Comparison of ENCODE assay signal across 11 mouse cellular contexts in genomic region chr17:28209457-28210110, GRCm38 (mm10). TPM values are rescaled to one million over a fixed set of nuclear protein-coding genes. Genes with fewer than 3 reads are reported as not detected.
A peak's percentile ranks its signal among the peaks of the same experiment; 100 is the strongest.
DNase-seq lines count a peak whose midpoint lies in the region; ATAC-seq and TF ChIP-seq lines count a peak whose summit lies in the region.
"Had no signal": no experiment of that assay in that cellular context is flagged by ENCODE, and none has a peak within 500 bp of the region (broad histone marks: within the 10 kb centered on the region; RNA-seq: fewer than 3 reads in every experiment).

No protein-coding gene starts in this region.

- H3K9me3 ChIP-seq in heart, postnatal 0 days (replicated peaks; ENCODE audit: control insufficient read depth, low read length): no peaks in the 10 kb centered on the region
- no peaks in the 10 kb centered on the region for H3K9me3 ChIP-seq in liver, embryonic 14.5 days (ENCODE audit: control insufficient read depth, low read length)
- H3K9me3 ChIP-seq in hindbrain, embryonic 14.5 days (ENCODE audit: control insufficient read depth, low read length): no peaks in the 10 kb centered on the region
- no peaks in the 10 kb centered on the region for H3K9me3 ChIP-seq in forebrain, postnatal 0 days (ENCODE audit: low read length)

- peak overlapping the region; percentile 64; the same call in 1 of the 2 replicates for H3K4me2 ChIP-seq in heart, postnatal 0 days (ENCODE audit: low read depth, low read length)
- peak overlapping the region; percentile 72 for H3K4me2 ChIP-seq in liver, embryonic 14.5 days (ENCODE audit: low read depth)
- no peak overlapping the region for H3K4me2 ChIP-seq in hindbrain, embryonic 14.5 days (replicated peaks)
- H3K4me2 ChIP-seq in forebrain, postnatal 0 days (ENCODE audit: low read depth): no peak overlapping the region

- no peaks in the 10 kb centered on the region for H3K27me3 ChIP-seq in heart, postnatal 0 days (ENCODE audit: control insufficient read depth, insufficient read depth, low read length)
- H3K27me3 ChIP-seq in liver, embryonic 14.5 days (ENCODE audit: control insufficient read depth, insufficient read depth, low read length): no peaks in the 10 kb centered on the region
- H3K27me3 ChIP-seq in small intestine, adult 2 months (ENCODE audit: control insufficient read depth, insufficient read depth, low read length): no peaks in the 10 kb centered on the region
- H3K27me3 ChIP-seq in hindbrain, embryonic 14.5 days (ENCODE audit: control insufficient read depth, insufficient read depth, low read length): no peaks in the 10 kb centered on the region
- H3K27me3 ChIP-seq in forebrain, postnatal 0 days (ENCODE audit: insufficient read depth, low read length): no peaks in the 10 kb centered on the region

- no peak overlapping the region for H3K9ac ChIP-seq in heart, postnatal 0 days (replicated peaks; ENCODE audit: low read depth, low read length)
- H3K9ac ChIP-seq in liver, embryonic 14.5 days (replicated peaks): no peak overlapping the region
- no peak overlapping the region for H3K9ac ChIP-seq in hindbrain, embryonic 14.5 days
- no peak overlapping the region for H3K9ac ChIP-seq in forebrain, postnatal 0 days

- no peak for ATAC-seq in heart, postnatal 0 days (ENCODE audit: insufficient read depth, low read depth)
- no peak for ATAC-seq in liver, embryonic 14.5 days (ENCODE audit: insufficient read depth)
- ATAC-seq in hindbrain, embryonic 14.5 days (ENCODE audit: low FRiP score): no peak
- ATAC-seq in forebrain, postnatal 0 days: no peak
- ATAC-seq: intestine, postnatal 0 days had no signal

- H3K36me3 ChIP-seq in heart, postnatal 0 days (replicated peaks; ENCODE audit: control insufficient read depth, insufficient read depth, low read length): no peaks in the 10 kb centered on the region
- no peaks in the 10 kb centered on the region for H3K36me3 ChIP-seq in liver, embryonic 14.5 days (replicated peaks; ENCODE audit: control insufficient read depth, insufficient read depth, low read depth)
- no peaks in the 10 kb centered on the region for H3K36me3 ChIP-seq in small intestine, adult 2 months (ENCODE audit: control insufficient read depth, insufficient read depth, low read length)
- no peaks in the 10 kb centered on the region; the same call in 1 of the 2 replicates for H3K36me3 ChIP-seq in hindbrain, embryonic 14.5 days (replicated peaks; ENCODE audit: control insufficient read depth, insufficient read depth)
- peaks cover 5% of the 10 kb centered on the region; the same call in 1 of the 2 replicates for H3K36me3 ChIP-seq in forebrain, postnatal 0 days (ENCODE audit: insufficient read depth)

- WGBS in heart, postnatal 0 days: 65% methylated on average over 4 of the region's 4 CpGs
- WGBS in liver, embryonic 14.5 days (ENCODE audit: insufficient replicate concordance): 17% methylated on average over 4 of the region's 4 CpGs
- WGBS in small intestine, adult 2 months: 56% methylated on average over 4 of the region's 4 CpGs
- WGBS in hindbrain, embryonic 14.5 days: 72% methylated on average over 4 of the region's 4 CpGs
- WGBS in forebrain, postnatal 0 days: 73% methylated on average over 4 of the region's 4 CpGs

- peaks cover 8% of the 10 kb centered on the region; the same call in 1 of the 2 replicates for H3K4me1 ChIP-seq in heart, postnatal 0 days (ENCODE audit: control insufficient read depth, insufficient read depth)
- H3K4me1 ChIP-seq in liver, embryonic 14.5 days (replicated peaks; ENCODE audit: control insufficient read depth in 2 of 2, insufficient read depth in 2 of 2, low read length in 1 of 2): peaks cover 0 to 17% of the 10 kb centered on the region in 2 experiments; a peak in 3 of 4 replicates
- peaks cover 3% of the 10 kb centered on the region; the same call in 1 of the 2 replicates for H3K4me1 ChIP-seq in small intestine, adult 2 months (ENCODE audit: control insufficient read depth, insufficient read depth, insufficient read length, low read length)
- peaks cover 5% of the 10 kb centered on the region; the same call in 1 of the 2 replicates for H3K4me1 ChIP-seq in hindbrain, embryonic 14.5 days (replicated peaks; ENCODE audit: control insufficient read depth, insufficient read depth, low read length)
- H3K4me1 ChIP-seq in forebrain, postnatal 0 days (ENCODE audit: insufficient read depth): no peaks in the 10 kb centered on the region

- no peak for TF ChIP-seq CTCF in heart, postnatal 0 days (IDR thresholded peaks at IDR 0.05; ENCODE audit: low read depth)
- TF ChIP-seq CTCF in liver, embryonic 14.5 days (IDR thresholded peaks at IDR 0.05; ENCODE audit: low read depth): no peak
- TF ChIP-seq CTCF in small intestine, adult 2 months (IDR thresholded peaks at IDR 0.05; ENCODE audit: extremely low read depth, insufficient read length, insufficient replicate concordance, low read depth, low read length): no peak
- no peak for TF ChIP-seq CTCF in forebrain, postnatal 0 days (IDR thresholded peaks at IDR 0.05; ENCODE audit: low read depth)

- TF ChIP-seq EP300 in heart, postnatal 0 days (IDR thresholded peaks at IDR 0.05; ENCODE audit: low read depth): no peak
- no peak for TF ChIP-seq EP300 in liver, embryonic 14.5 days (IDR thresholded peaks at IDR 0.05; ENCODE audit: low read depth)

- no peak for DNase-seq in heart, postnatal 0 days (ENCODE audit: low spot score)
- DNase-seq in heart, postnatal 36 days: no peak
- DNase-seq in MEL-GATA-1-ER (ENCODE audit: extremely low read depth, low read depth): peak; percentile 75
- DNase-seq in liver, embryonic 14.5 days (ENCODE audit: low read depth in 3 of 3, low spot score in 3 of 3): no peak
- no peak for DNase-seq in hindbrain, embryonic 14.5 days (ENCODE audit: low spot score)
- DNase-seq in forebrain, postnatal 0 days: no peak
- no peak for DNase-seq in layer of hippocampus, adult 8-10 months (ENCODE audit: low spot score in 2 of 2)
- DNase-seq: cerebellum, adult 11-12 months; heart, postnatal 4 days had no signal

- H3K4me3 ChIP-seq in heart, postnatal 0 days (ENCODE audit: low read depth, low read length): peak overlapping the region; percentile 37; the same call in 1 of the 2 replicates
- peak overlapping the region in 1 of 2 experiments; percentile 8; a peak in 2 of 4 replicates for H3K4me3 ChIP-seq in liver, embryonic 14.5 days (ENCODE audit: insufficient read depth in 1 of 2, low read depth in 2 of 2, low read length in 2 of 2)
- peak overlapping the region; percentile 38 for H3K4me3 ChIP-seq in small intestine, adult 2 months (ENCODE audit: low read depth, low read length)
- H3K4me3 ChIP-seq in hindbrain, embryonic 14.5 days (replicated peaks; ENCODE audit: low read length): no peak overlapping the region
- no peak overlapping the region for H3K4me3 ChIP-seq in forebrain, postnatal 0 days (ENCODE audit: low read depth, low read length)

- no peak overlapping the region for H3K27ac ChIP-seq in heart, postnatal 0 days (ENCODE audit: low read depth)
- H3K27ac ChIP-seq in liver, embryonic 14.5 days: no peak overlapping the region
- peak overlapping the region; percentile 54 for H3K27ac ChIP-seq in small intestine, adult 2 months (ENCODE audit: insufficient read depth, low read depth, low read length)
- no peak overlapping the region for H3K27ac ChIP-seq in hindbrain, embryonic 14.5 days
- H3K27ac ChIP-seq in forebrain, postnatal 0 days (ENCODE audit: low read depth, low read length): no peak overlapping the region

- TF ChIP-seq POLR2A in small intestine, adult 2 months (IDR thresholded peaks at IDR 0.05; ENCODE audit: low read depth, low read length): no peak

- intact Hi-C loops in heart, postnatal 36 days (cut with DNase I): no loop called here

RNA-seq across cellular contexts. Expression of gene Def6, which starts 2.0 kb away (rescaled TPM):
- total RNA-seq in heart, postnatal 0 days (2014; rRNA removed; ENCODE audit: low replicate concordance): 3.5 and 5.8 TPM in 2 replicates
- polyA plus RNA-seq in heart, postnatal 0 days (2015; fragmentation: Nextera tagmentation; extraction: Ambion mirVana): 2.5 and 2.8 TPM in 2 replicates
- total RNA-seq in heart, postnatal 36 days (2021): 1 to 10 TPM; 3.1 to 3.2 TPM
- polyA plus RNA-seq in liver, embryonic 14.5 days (2012; rRNA removed): 6.6 and 10.4 TPM in 2 replicates
- polyA plus RNA-seq in liver, embryonic 14.5 days (2014; fragmentation: Nextera tagmentation; extraction: Ambion mirVana): 5.5 and 5.7 TPM in 2 replicates
- polyA plus RNA-seq in small intestine, adult 2 months (2012; rRNA removed): 4.0 and 7.0 TPM in 2 replicates
- polyA plus RNA-seq in hindbrain, embryonic 14.5 days (2014; fragmentation: Nextera tagmentation; extraction: Ambion mirVana): 4.3 and 6.5 TPM in 2 replicates
- 5.2 and 6.8 TPM in 2 replicates for total RNA-seq in forebrain, postnatal 0 days (2014; rRNA removed)
- 6.8 and 8.5 TPM in 2 replicates for polyA plus RNA-seq in forebrain, postnatal 0 days (2015; fragmentation: Nextera tagmentation; extraction: Ambion mirVana)
- 1 to 10 TPM; 2.9 to 6.5 (median 3.5) TPM for total RNA-seq in layer of hippocampus, adult 8-10 months (2022)

RNA-seq across cellular contexts. Expression of gene Ppard, which starts 22.9 kb away (rescaled TPM):
- total RNA-seq in heart, postnatal 0 days (2014; rRNA removed; ENCODE audit: low replicate concordance): 6.6 and 23.1 TPM in 2 replicates
- 0.99 and 1.4 TPM in 2 replicates for polyA plus RNA-seq in heart, postnatal 0 days (2015; fragmentation: Nextera tagmentation; extraction: Ambion mirVana)
- 10 to 100 TPM; 33.3 to 40.1 TPM for total RNA-seq in heart, postnatal 36 days (2021)
- polyA plus RNA-seq in liver, embryonic 14.5 days (2012; rRNA removed): 5.6 and 6.5 TPM in 2 replicates
- 0.76 and 0.92 TPM in 2 replicates for polyA plus RNA-seq in liver, embryonic 14.5 days (2014; fragmentation: Nextera tagmentation; extraction: Ambion mirVana)
- 118 and 203 TPM in 2 replicates for polyA plus RNA-seq in small intestine, adult 2 months (2012; rRNA removed)
- polyA plus RNA-seq in hindbrain, embryonic 14.5 days (2014; fragmentation: Nextera tagmentation; extraction: Ambion mirVana): 1.6 and 1.8 TPM in 2 replicates
- 5.4 and 7.9 TPM in 2 replicates for total RNA-seq in forebrain, postnatal 0 days (2014; rRNA removed)
- polyA plus RNA-seq in forebrain, postnatal 0 days (2015; fragmentation: Nextera tagmentation; extraction: Ambion mirVana): 0.92 and 1.3 TPM in 2 replicates
- total RNA-seq in layer of hippocampus, adult 8-10 months (2022): 10 to 100 TPM; 24.5 to 27.5 (median 26.7) TPM

RNA-seq across cellular contexts. Expression of gene Zfp523, which starts 32.7 kb away (rescaled TPM):
- 24.1 and 33.0 TPM in 2 replicates for total RNA-seq in heart, postnatal 0 days (2014; rRNA removed; ENCODE audit: low replicate concordance)
- 14.9 and 15.4 TPM in 2 replicates for polyA plus RNA-seq in heart, postnatal 0 days (2015; fragmentation: Nextera tagmentation; extraction: Ambion mirVana)
- total RNA-seq in heart, postnatal 36 days (2021): 10 to 100 TPM; 14.3 to 16.0 TPM
- 6.1 and 7.5 TPM in 2 replicates for polyA plus RNA-seq in liver, embryonic 14.5 days (2012; rRNA removed)
- 4.3 and 5.4 TPM in 2 replicates for polyA plus RNA-seq in liver, embryonic 14.5 days (2014; fragmentation: Nextera tagmentation; extraction: Ambion mirVana)
- polyA plus RNA-seq in small intestine, adult 2 months (2012; rRNA removed): 27.4 and 39.8 TPM in 2 replicates
- polyA plus RNA-seq in hindbrain, embryonic 14.5 days (2014; fragmentation: Nextera tagmentation; extraction: Ambion mirVana): 40.9 and 41.3 TPM in 2 replicates
- total RNA-seq in forebrain, postnatal 0 days (2014; rRNA removed): 57.7 and 72.4 TPM in 2 replicates
- 36.5 and 41.1 TPM in 2 replicates for polyA plus RNA-seq in forebrain, postnatal 0 days (2015; fragmentation: Nextera tagmentation; extraction: Ambion mirVana)
- 100 to 1,000 TPM in 2 of 4 experiments, 10 to 100 TPM in 2; 91.9 to 107 (median 101) TPM for total RNA-seq in layer of hippocampus, adult 8-10 months (2022)

Comparison
In these comparisons a context has a peak if more than half of its experiments do, and no peak if none do; other contexts are left out.
1. H3K4me2 ChIP-seq: peak in heart, postnatal 0 days (single experiment) and liver, embryonic 14.5 days (single experiment); none in hindbrain, embryonic 14.5 days (single experiment) and forebrain, postnatal 0 days (single experiment).
2. H3K4me3 ChIP-seq: peak in heart, postnatal 0 days (single experiment) and small intestine, adult 2 months (single experiment); none in hindbrain, embryonic 14.5 days (single experiment) and forebrain, postnatal 0 days (single experiment).
3. RNA of gene Ppard, which starts 22.9 kb away (polyA plus RNA-seq): 118 to 203 TPM in small intestine, adult 2 months; 0.76 to 6.5 TPM in liver, embryonic 14.5 days, 1.6 to 1.8 TPM in hindbrain, embryonic 14.5 days, 0.99 to 1.4 TPM in heart, postnatal 0 days and 0.92 to 1.3 TPM in forebrain, postnatal 0 days; every median in the first group is over 10 times any median in the second.